Mouse (Mus musculus) neural tube, embryonic 11.5 days (tissue): ENCODE measurements at regions not wholly inside any gene's neighbourhood (a gene's known extent, or its start where the extent isn't known, plus 50 kb on each side); places are given as distances from the start of the nearest gene placed in this dataset.
"Not testable (repeated sequence)": the region's sequence is repeated elsewhere in the genome, so short reads cannot be mapped to it uniquely, and the experiment has no call there.

Experiments
- ATAC-seq: fragments of 200-750 bp; cut with Nextera tagmentation; 2 replicates; pipeline ENCODE4 v1.8.0; 2017; ENCODE audit warnings: moderate number of reproducible peaks, mild to moderate bottlenecking, moderate TSS enrichment, moderate library complexity; ENCODE audit not compliant: insufficient read depth, low FRiP score, low TSS enrichment
- DNase-seq: peaks from one replicate; pipeline ENCODE4 v3.0.0-alpha.2; 2015; ENCODE audit warnings: low spot score
- H3K27ac ChIP-seq: fragments of 300-500 bp; sonication (generic); 2 replicates; pipeline ENCODE4 v1.5.1; 2014; ENCODE audit warnings: low read depth, mild to moderate bottlenecking, low read length
- H3K27me3 ChIP-seq: fragments of 300-500 bp; sonication (generic); 2 replicates; pipeline ENCODE4 v1.6.1; 2014; ENCODE audit warnings: mild to moderate bottlenecking, low read length, mixed read lengths; ENCODE audit not compliant: control insufficient read depth, insufficient read depth
- H3K36me3 ChIP-seq: fragments of 300-500 bp; sonication (generic); 2 replicates; pipeline ENCODE4 v1.6.1; 2014; ENCODE audit warnings: mild to moderate bottlenecking, low read length, moderate library complexity, mixed read lengths; ENCODE audit not compliant: control insufficient read depth, insufficient read depth
- H3K4me1 ChIP-seq: fragments of 300-500 bp; sonication (generic); 2 replicates; pipeline ENCODE4 v1.6.1; 2014; ENCODE audit warnings: low read length, mixed read lengths; ENCODE audit not compliant: control insufficient read depth, insufficient read depth
- H3K4me2 ChIP-seq: fragments of 300-500 bp; sonication (generic); 2 replicates; pipeline ENCODE4 v1.6.1; 2014; ENCODE audit warnings: low read depth, mild to moderate bottlenecking, moderate library complexity
- H3K4me3 ChIP-seq: fragments of 300-500 bp; sonication (generic); 2 replicates; pipeline ENCODE4 v1.5.1; 2014; ENCODE audit warnings: low read depth, low read length
- H3K9ac ChIP-seq: fragments of 300-500 bp; sonication (generic); 2 replicates; pipeline ENCODE4 v1.6.1; 2014; ENCODE audit warnings: mild to moderate bottlenecking, low read length
- H3K9me3 ChIP-seq: fragments of 300-500 bp; sonication (generic); 2 replicates; pipeline ENCODE4 v1.6.1; 2016; ENCODE audit warnings: low read length; ENCODE audit not compliant: control insufficient read depth
- whole genome bisulfite sequencing: fragments of 180-500 bp; shearing (Covaris S2); extraction: QIAGEN DNeasy Blood & Tissue Kit; methylation state at CpG from one replicate; pipeline ENCODE4 v1.1.7; 2014; 5-methylcytosine and 5-hydroxymethylcytosine counted together

- Histone ChIP-seq H3K4me1 (peaks cover 3% of the 10 kb centered on the region), H3K36me3 (no peaks in the 10 kb centered on the region), H3K9me3 (no peaks in the 10 kb centered on the region), H3K27me3 (no peaks in the 10 kb centered on the region), H3K27ac (no peak overlapping the region), H3K4me3 (no peak overlapping the region), H3K9ac (no peak overlapping the region), H3K4me2 (no peak overlapping the region)
- DNase-seq = no peak
- ATAC-seq = no peak
- 84% methylated on average over 11 of the region's 11 CpGs for WGBS
Measured at GRCm38 (mm10) chr12:79988401-79989358, 124.1 kb downstream of the Zfp36l1 start.

GRCm38 (mm10) chr12:79986241-79986976 is 126.4 kb downstream of the Zfp36l1 start:
- no peak overlapping the region for H3K4me3 ChIP-seq
- DNase-seq = no peak
- no peak overlapping the region for H3K27ac ChIP-seq
- H3K9ac ChIP-seq = no peak overlapping the region
- 53% methylated on average over 9 of the region's 9 CpGs for WGBS
- ATAC-seq = no peak
- no peak overlapping the region for H3K4me2 ChIP-seq
- peaks cover 3% of the 10 kb centered on the region for H3K4me1 ChIP-seq
- no peaks in the 10 kb centered on the region for H3K36me3 ChIP-seq
- H3K9me3 ChIP-seq = no peaks in the 10 kb centered on the region
- no peaks in the 10 kb centered on the region for H3K27me3 ChIP-seq

GRCm38 (mm10) chr12:79984985-79985747 is 127.6 kb downstream of the Zfp36l1 start:
- Histone ChIP-seq H3K9ac (no peak overlapping the region), H3K4me1 (peaks cover 3% of the 10 kb centered on the region), H3K4me2 (no peak overlapping the region), H3K36me3 (no peaks in the 10 kb centered on the region), H3K9me3 (no peaks in the 10 kb centered on the region), H3K27ac (no peak overlapping the region), H3K4me3 (no peak overlapping the region), H3K27me3 (no peaks in the 10 kb centered on the region)
- no peak for DNase-seq
- 90% methylated on average over 5 of the region's 5 CpGs for WGBS
- no peak for ATAC-seq

GRCm38 (mm10) chr12:79984025-79984790 is 128.6 kb downstream of the Zfp36l1 start:
- H3K27me3 ChIP-seq = no peaks in the 10 kb centered on the region
- peaks cover 3% of the 10 kb centered on the region for H3K4me1 ChIP-seq
- no peak for ATAC-seq
- H3K9ac ChIP-seq = no peak overlapping the region
- no peak overlapping the region for H3K4me3 ChIP-seq
- no peak overlapping the region for H3K27ac ChIP-seq
- WGBS = 55% methylated on average over 10 of the region's 10 CpGs
- no peaks in the 10 kb centered on the region for H3K36me3 ChIP-seq
- no peaks in the 10 kb centered on the region for H3K9me3 ChIP-seq
- no peak for DNase-seq
- no peak overlapping the region for H3K4me2 ChIP-seq

GRCm38 (mm10) chr12:79983232-79983631 is 129.6 kb downstream of the Zfp36l1 start:
- Histone ChIP-seq H3K4me1 (peaks cover 3% of the 10 kb centered on the region), H3K4me3 (no peak overlapping the region), H3K36me3 (no peaks in the 10 kb centered on the region), H3K9ac (no peak overlapping the region), H3K27ac (no peak overlapping the region), H3K9me3 (no peaks in the 10 kb centered on the region), H3K4me2 (no peak overlapping the region), H3K27me3 (no peaks in the 10 kb centered on the region)
- 70% methylated on average over 6 of the region's 6 CpGs for WGBS
- no peak for DNase-seq
- ATAC-seq = no peak

- H3K4me2 ChIP-seq, H3K27ac ChIP-seq, H3K9me3 ChIP-seq, H3K9ac ChIP-seq, H3K36me3 ChIP-seq, H3K4me1 ChIP-seq, H3K4me3 ChIP-seq, ATAC-seq, H3K27me3 ChIP-seq, DNase-seq: not testable (repeated sequence)
- WGBS = 83% methylated on average over 1 of the region's 1 CpGs
Measured at GRCm38 (mm10) chr12:79982497-79982896, 130.3 kb downstream of the Zfp36l1 start.

GRCm38 (mm10) chr12:79980711-79981110 is 132.1 kb downstream of the Zfp36l1 start:
- ATAC-seq (no peak), DNase-seq (no peak)
- no peaks in the 10 kb centered on the region for H3K36me3 ChIP-seq
- no peaks in the 10 kb centered on the region for H3K9me3 ChIP-seq
- no peak overlapping the region for H3K4me2 ChIP-seq
- WGBS = 92% methylated on average over 4 of the region's 4 CpGs
- no peak overlapping the region for H3K9ac ChIP-seq
- no peak overlapping the region for H3K27ac ChIP-seq
- no peak overlapping the region for H3K4me3 ChIP-seq
- H3K4me1 ChIP-seq = peaks cover 3% of the 10 kb centered on the region
- H3K27me3 ChIP-seq = no peaks in the 10 kb centered on the region

GRCm38 (mm10) chr12:79977136-79977535 is 135.7 kb downstream of the Zfp36l1 start:
- WGBS = 95% methylated on average over 3 of the region's 3 CpGs
- Histone ChIP-seq H3K4me3 (no peak overlapping the region), H3K4me1 (peaks cover 12% of the 10 kb centered on the region), H3K9me3 (no peaks in the 10 kb centered on the region), H3K4me2 (no peak overlapping the region), H3K27me3 (no peaks in the 10 kb centered on the region), H3K36me3 (no peaks in the 10 kb centered on the region), H3K27ac (no peak overlapping the region), H3K9ac (no peak overlapping the region)
- ATAC-seq (no peak), DNase-seq (no peak)
